Mouse (Mus musculus) kidney, adult 2 months (tissue): Measurements from ENCODE around the gene Gm3409. TPM values are rescaled to one million over a fixed set of nuclear protein-coding genes. Genes with fewer than 3 reads are reported as not detected.
A peak's percentile ranks its signal among the peaks of the same experiment; 100 is the strongest.

ENCODE experiments used
- DNase-seq: peaks from one replicate; pipeline ENCODE4 v3.0.0; 2021
- H3K27ac ChIP-seq: fragments of 200-500 bp; 2 replicates; pipeline ENCODE4 v1.5.1; 2012; ENCODE audit warnings: low read depth, low read length, control low read depth, inconsistent platforms; ENCODE audit not compliant: insufficient read depth
- H3K27me3 ChIP-seq: fragments of 200-500 bp; replicated peaks from 2 replicates; pipeline ENCODE4 v1.6.1; 2012; ENCODE audit warnings: mild to moderate bottlenecking, moderate library complexity, low read length, inconsistent platforms; ENCODE audit not compliant: control insufficient read depth, insufficient read depth
- H3K36me3 ChIP-seq: fragments of 200-500 bp; 2 replicates; pipeline ENCODE4 v1.6.1; 2012; ENCODE audit warnings: mild to moderate bottlenecking, moderate library complexity, low read length, inconsistent platforms; ENCODE audit not compliant: control insufficient read depth, insufficient read depth
- H3K4me1 ChIP-seq: fragments of 200-500 bp; 2 replicates; pipeline ENCODE4 v1.6.1; 2011; ENCODE audit warnings: low read length; ENCODE audit not compliant: control insufficient read depth, insufficient read depth
- H3K4me3 ChIP-seq: fragments of 200-500 bp; 2 replicates; pipeline ENCODE4 v1.5.1; 2011; ENCODE audit warnings: mild to moderate bottlenecking, low read depth, low read length, control low read depth; ENCODE audit not compliant: insufficient read depth
- CTCF ChIP-seq: fragments of 200-500 bp; conservative IDR thresholded peaks from 2 replicates; pipeline ENCODE4 v1.5.1; 2011; ENCODE audit warnings: low read depth, mild to moderate bottlenecking, control low read depth, low read length, moderate library complexity, mixed read lengths; ENCODE audit not compliant: insufficient read depth, insufficient read length
- POLR2A ChIP-seq: fragments of 200-500 bp; IDR thresholded peaks from one replicate; pipeline ENCODE4 v1.6.1; 2011; ENCODE audit warnings: low read depth, low read length, control low read depth
- WGBS: fragments of 180-500 bp; shearing (Covaris S2); methylation state at CpG from one replicate; pipeline ENCODE4 v1.1.7; 2018; 5-methylcytosine and 5-hydroxymethylcytosine counted together
- polyA plus RNA-seq: library from polyadenylated mRNA; depleted of rRNA; stranded (reverse); fragments of >200 nt; gene quantifications from 2 replicates; pipeline ENCODE4 v1.2.3, GENCODE M21; 2012; rRNA removed

Gene Gm3409
- polyA plus RNA-seq, 1 experiment: not detected

- no peak overlapping the region for H3K4me3 ChIP-seq
- no peak for TF ChIP-seq CTCF
- TF ChIP-seq POLR2A: no peak
- no peak overlapping the region for H3K27ac ChIP-seq
- H3K36me3 ChIP-seq: no peaks in the 10 kb centered on the region
- H3K27me3 ChIP-seq: no peaks in the 10 kb centered on the region
- DNase-seq: peak; percentile 16
- 1% methylated on average over 10 of the region's 10 CpGs for WGBS
- no peaks in the 10 kb centered on the region for H3K4me1 ChIP-seq
These were observed 47.8 kb downstream of the Gm3409 start for GRCm38 (mm10) chr5:146585307-146585651.

- no peaks in the 10 kb centered on the region for H3K4me1 ChIP-seq
- no peaks in the 10 kb centered on the region for H3K36me3 ChIP-seq
- H3K27me3 ChIP-seq: no peaks in the 10 kb centered on the region
- DNase-seq: no peak
- H3K4me3 ChIP-seq: no peak overlapping the region
- TF ChIP-seq CTCF (no peak), POLR2A (no peak)
- H3K27ac ChIP-seq: no peak overlapping the region
- WGBS: 78% methylated on average over 8 of the region's 8 CpGs
These were observed 49.1 kb downstream of the Gm3409 start for GRCm38 (mm10) chr5:146586357-146587070.

Other genes with a start within 250 kb of the Gm3409 start
- 5.9 and 6.4 TPM in 2 replicates for gene Wasf3, start 152.7 kb upstream of the Gm3409 start, polyA plus RNA-seq
- gene Gm6408, start 55.7 kb upstream of the Gm3409 start, polyA plus RNA-seq: not detected in 2 replicates
- not detected in 2 replicates for gene Gm6370, start 46.3 kb upstream of the Gm3409 start, polyA plus RNA-seq
- gene 4930449I24Rik, start 35.2 kb upstream of the Gm3409 start, polyA plus RNA-seq: not detected in 2 replicates
- gene Gm3402, start 23.5 kb upstream of the Gm3409 start, polyA plus RNA-seq: not detected in 2 replicates
- gene Gm3404, start 11.8 kb upstream of the Gm3409 start, polyA plus RNA-seq: 0.08 TPM in 1 of 2 replicates, not detected in the other
- gene Gm3415, start 18.5 kb downstream of the Gm3409 start, polyA plus RNA-seq: not detected in 2 replicates
- 1.5 and 1.7 TPM in 2 replicates for gene Gpr12, start 47.6 kb downstream of the Gm3409 start, polyA plus RNA-seq